Mouse (Mus musculus): ENCODE data around the gene Wdr73. TPM values are rescaled to one million over a fixed set of nuclear protein-coding genes. Genes with fewer than 3 reads are reported as not detected.
A peak's percentile ranks its signal among the peaks of the same experiment; 100 is the strongest.

Wdr73 gene
- total and polyA plus RNA-seq, 3 experiments, result 57.8 to 67.0 TPM; not detected in 1

DNA sequence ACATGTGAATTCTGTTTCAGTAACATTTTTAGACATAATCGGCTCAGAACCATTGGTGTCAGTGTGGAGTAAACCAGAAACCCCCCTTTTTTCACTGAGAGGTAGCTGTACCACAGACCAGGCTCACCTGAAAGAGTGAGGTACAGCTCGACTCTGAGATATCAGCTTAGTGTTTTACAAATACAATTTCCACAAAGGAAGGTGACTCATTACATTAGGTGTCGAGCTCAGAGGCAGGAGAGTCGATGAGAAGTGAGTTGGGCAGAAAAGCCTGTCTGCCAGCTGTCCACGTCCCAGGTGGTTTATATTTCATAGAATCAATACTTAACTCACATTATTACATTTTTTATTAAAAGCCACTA, 18.6 kb upstream of the Wdr73 start:
- no peak for TF ChIP-seq ZNF384 (IDR thresholded peaks at IDR 0.05; ENCODE audit: low read depth, low read length)
- no peak for TF ChIP-seq TBP (IDR thresholded peaks at IDR 0.05; ENCODE audit: low read depth, low read length)
- no peak for TF ChIP-seq MEF2A (IDR thresholded peaks at IDR 0.05; ENCODE audit: extremely low read depth, insufficient replicate concordance, low read depth, low read length, poor library complexity, severe bottlenecking)
- TF ChIP-seq CHD1 (IDR thresholded peaks at IDR 0.05; ENCODE audit: low read depth, low read length), result no peak
- TF ChIP-seq JUND (IDR thresholded peaks at IDR 0.05; ENCODE audit: low read depth, low read length), result no peak
- no peak for TF ChIP-seq MYB (IDR thresholded peaks at IDR 0.05; ENCODE audit: low read depth, low read length)
- no peak for TF ChIP-seq NELFE (IDR thresholded peaks at IDR 0.05; ENCODE audit: low read depth, low read length)
- no peak for TF ChIP-seq SIN3A (IDR thresholded peaks at IDR 0.05; ENCODE audit: low read length)
- no peak for TF ChIP-seq EP300 (IDR thresholded peaks at IDR 0.05; ENCODE audit: low read depth in 1 of 2, low read length in 2 of 2)
- no peak for TF ChIP-seq MXI1 (IDR thresholded peaks at IDR 0.05; ENCODE audit: low read depth, low read length)
- Histone ChIP-seq H3K4me1 (ENCODE audit: control insufficient read depth in 1 of 2, insufficient read depth in 2 of 2, low read length in 2 of 2) (peaks cover 8 to 15% of the 10 kb centered on the region in 2 experiments), H3K36me3 (ENCODE audit: control insufficient read depth in 1 of 2, insufficient read depth in 2 of 2, low read length in 2 of 2) (peaks cover 19 to 23% of the 10 kb centered on the region in 2 experiments), H3K4me3 (ENCODE audit: control insufficient read depth in 1 of 2, insufficient read depth in 1 of 2, low read depth in 2 of 2, low read length in 2 of 2) (no peak overlapping the region; a peak in 1 of 4 replicates), H3K9me3 (replicated peaks; ENCODE audit: insufficient read depth, low read length) (no peaks in the 10 kb centered on the region), H3K27me3 (ENCODE audit: control insufficient read depth in 1 of 2, insufficient read depth in 2 of 2, low read length in 2 of 2) (no peaks in the 10 kb centered on the region), H3K27ac (ENCODE audit: control insufficient read depth, low read depth, low read length) (peak overlapping the region; percentile 76), H3K79me2 (ENCODE audit: control insufficient read depth, insufficient read depth, low read length, poor library complexity) (peaks cover 3% of the 10 kb centered on the region; the same call in 1 of the 2 replicates), H3K9ac (ENCODE audit: control insufficient read depth, low read depth, low read length, poor library complexity, severe bottlenecking) (no peak overlapping the region)
- peak; percentile 19 for DNase-seq (ENCODE audit: low read depth, low spot score)

DNA sequence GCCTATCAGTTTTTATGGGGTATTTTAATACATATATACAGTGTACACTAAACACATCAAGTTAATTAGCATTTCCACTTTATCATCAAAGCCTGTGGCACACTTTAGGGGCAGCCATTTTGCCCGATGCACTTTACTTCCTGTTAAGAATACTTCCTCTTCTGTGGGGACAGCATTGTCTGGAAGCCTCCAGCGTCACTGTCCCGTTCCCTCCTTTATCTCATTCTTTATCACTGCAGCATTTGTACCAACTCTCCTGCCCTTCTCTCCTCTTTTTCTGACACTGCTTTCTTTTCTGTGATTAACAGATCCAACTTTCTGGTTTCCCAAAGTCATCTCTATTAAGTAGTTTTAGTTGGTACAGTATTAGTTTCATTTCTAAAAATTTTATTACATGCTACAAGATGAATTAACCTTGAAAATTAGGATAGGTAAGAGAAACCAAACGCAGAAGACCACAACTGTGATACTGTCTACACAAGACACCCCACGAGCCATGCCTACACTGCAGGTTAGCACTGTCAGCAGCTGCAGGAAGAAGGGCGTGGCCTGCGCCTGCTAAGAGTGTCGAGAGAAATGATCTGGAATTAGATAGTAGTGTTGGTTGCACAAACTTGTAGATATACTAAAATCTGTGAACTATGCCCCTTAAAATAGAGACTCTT, 18.0 kb upstream of the Wdr73 start:
- Histone ChIP-seq H3K27me3 (ENCODE audit: control insufficient read depth in 1 of 2, insufficient read depth in 2 of 2, low read length in 2 of 2) (no peaks in the 10 kb centered on the region), H3K9ac (ENCODE audit: control insufficient read depth, low read depth, low read length, poor library complexity, severe bottlenecking) (peak overlapping the region; percentile 23), H3K9me3 (replicated peaks; ENCODE audit: insufficient read depth, low read length) (no peaks in the 10 kb centered on the region), H3K79me2 (ENCODE audit: control insufficient read depth, insufficient read depth, low read length, poor library complexity) (peaks cover 3% of the 10 kb centered on the region; the same call in 1 of the 2 replicates), H3K27ac (ENCODE audit: control insufficient read depth, low read depth, low read length) (peak overlapping the region; percentile 76), H3K36me3 (ENCODE audit: control insufficient read depth in 1 of 2, insufficient read depth in 2 of 2, low read length in 2 of 2) (peaks cover 19 to 21% of the 10 kb centered on the region in 2 experiments), H3K4me1 (ENCODE audit: control insufficient read depth in 1 of 2, insufficient read depth in 2 of 2, low read length in 2 of 2) (peaks cover 8 to 15% of the 10 kb centered on the region in 2 experiments), H3K4me3 (ENCODE audit: control insufficient read depth in 1 of 2, insufficient read depth in 1 of 2, low read depth in 2 of 2, low read length in 2 of 2) (peak overlapping the region; percentile 17 to 30; a peak in 2 of 4 replicates)
- DNase-seq (ENCODE audit: low read depth, low spot score), result peak; percentile 85
- TF ChIP-seq CHD1 (IDR thresholded peaks at IDR 0.05; ENCODE audit: low read depth, low read length) (peak; percentile 96; the same call in 1 of the 2 replicates), KAT2A (conservative IDR thresholded peaks at IDR 0.05; ENCODE audit: low read depth, low read length) (no peak), ETS1 (IDR thresholded peaks at IDR 0.05; ENCODE audit: low read depth, low read length) (peak; percentile 49; the same call in 1 of the 2 replicates), SMC3 (IDR thresholded peaks at IDR 0.05; ENCODE audit: low read depth, low read length) (no peak), HCFC1 (IDR thresholded peaks at IDR 0.05; ENCODE audit: low read depth, low read length) (peak; percentile 61), ZMIZ1 (IDR thresholded peaks at IDR 0.05; ENCODE audit: low read depth, low read length) (no peak), SIN3A (IDR thresholded peaks at IDR 0.05; ENCODE audit: low read length) (peak; percentile 65), RAD21 (IDR thresholded peaks at IDR 0.05; ENCODE audit: low read depth, low read length) (no peak), ZC3H11A (IDR thresholded peaks at IDR 0.05; ENCODE audit: low read depth, low read length) (no peak), USF2 (IDR thresholded peaks at IDR 0.05; ENCODE audit: borderline replicate concordance in 1 of 2, insufficient read depth in 1 of 2, low read depth in 1 of 2, low read length in 2 of 2) (no peak), GATA1 (IDR thresholded peaks at IDR 0.05; ENCODE audit: low read depth, low read length) (peak; percentile 81), TAL1 (IDR thresholded peaks at IDR 0.05; ENCODE audit: low read length) (0 out of 2 replicates have a peak, but pooled peaks have one; percentile 10), RCOR1 (IDR thresholded peaks at IDR 0.05; ENCODE audit: low read depth, low read length) (peak; percentile 73), MYC (IDR thresholded peaks at IDR 0.05; ENCODE audit: low read depth, low read length) (peak; percentile 90), MEF2A (IDR thresholded peaks at IDR 0.05; ENCODE audit: extremely low read depth, insufficient replicate concordance, low read depth, low read length, poor library complexity, severe bottlenecking) (no peak), ZNF384 (IDR thresholded peaks at IDR 0.05; ENCODE audit: low read depth, low read length) (no peak), MAZ (IDR thresholded peaks at IDR 0.05; ENCODE audit: low read depth, low read length) (peak; percentile 33; the same call in 1 of the 2 replicates), ZKSCAN1 (IDR thresholded peaks at IDR 0.05; ENCODE audit: low read depth, low read length) (no peak), MXI1 (IDR thresholded peaks at IDR 0.05; ENCODE audit: low read depth, low read length) (peak; percentile 67), ELF1 (IDR thresholded peaks at IDR 0.05; ENCODE audit: low read depth, low read length) (peak; percentile 69), JUND (IDR thresholded peaks at IDR 0.05; ENCODE audit: low read depth, low read length) (no peak), MAX (IDR thresholded peaks at IDR 0.05; ENCODE audit: low read length) (no peak; the same call in none of the 2 replicates), EP300 (IDR thresholded peaks at IDR 0.05; ENCODE audit: low read depth in 1 of 2, low read length in 2 of 2) (peak; percentile 31 to 34; a peak in 2 of 4 replicates), UBTF (IDR thresholded peaks at IDR 0.05; ENCODE audit: borderline replicate concordance, insufficient read depth, low read depth, low read length) (no peak)
